ENCODE assay signal across 8 mouse cellular contexts in genomic region chr12:98258845-98259517, GRCm38 (mm10). TPM values are rescaled to one million over a fixed set of nuclear protein-coding genes. Genes with fewer than 3 reads are reported as not detected.
DNase-seq lines count a peak whose midpoint lies in the region; ATAC-seq lines count a peak whose summit lies in the region.

Gene Galc, minus strand, starts transcription at chr12:98259459.

- no peaks in the 10 kb centered on the region for H3K9me3 ChIP-seq in hindbrain, embryonic 14.5 days (ENCODE audit: control insufficient read depth, low read length)

- under 1% methylated on average over 66 of the region's 76 CpGs for WGBS in hindbrain, embryonic 14.5 days

- peak; percentile 95 for ATAC-seq in hindbrain, embryonic 14.5 days (ENCODE audit: low FRiP score)

- H3K27me3 ChIP-seq in hindbrain, embryonic 14.5 days (ENCODE audit: control insufficient read depth, insufficient read depth, low read length), result no peaks in the 10 kb centered on the region

- no peaks in the 10 kb centered on the region for H3K36me3 ChIP-seq in hindbrain, embryonic 14.5 days (replicated peaks; ENCODE audit: control insufficient read depth, insufficient read depth)

- DNase-seq in WW6 (ENCODE audit: low read depth, low spot score), result peak; percentile 66
- DNase-seq in cerebellum, postnatal 36 days, result peak; percentile 89
- DNase-seq in frontal cortex, postnatal 36 days (ENCODE audit: low spot score in 2 of 2), result peak; percentile 86 to 90
- peak; percentile 86 for DNase-seq in hindbrain, embryonic 14.5 days (ENCODE audit: low spot score)
- DNase-seq in layer of hippocampus, postnatal 25 days (ENCODE audit: extremely low spot score in 1 of 2, low spot score in 1 of 2), result peak; percentile 83
- DNase-seq in lung, postnatal 14 days, result peak; percentile 89
- DNase-seq in ovary, postnatal 36 days (ENCODE audit: low spot score), result peak; percentile 90
- DNase-seq in thymus, postnatal 14 days, result peak; percentile 86

- H3K4me3 ChIP-seq in hindbrain, embryonic 14.5 days (replicated peaks; ENCODE audit: low read length), result peak within 1 kb of the TSS; percentile 86

- H3K4me2 ChIP-seq in hindbrain, embryonic 14.5 days (replicated peaks), result peak within 1 kb of the TSS; percentile 78

- H3K4me1 ChIP-seq in hindbrain, embryonic 14.5 days (replicated peaks; ENCODE audit: control insufficient read depth, insufficient read depth, low read length), result peaks cover 11% of the 10 kb centered on the region; the same call in 1 of the 2 replicates

- peak within 1 kb of the TSS; percentile 99 for H3K27ac ChIP-seq in hindbrain, embryonic 14.5 days

- peak within 1 kb of the TSS; percentile 97 for H3K9ac ChIP-seq in hindbrain, embryonic 14.5 days

RNA-seq across cellular contexts. Expression of gene Galc, which starts in this region (rescaled TPM):
- polyA plus RNA-seq in hindbrain, embryonic 14.5 days (2014; fragmentation: Nextera tagmentation; extraction: Ambion mirVana), result 13.8 TPM in 2 replicates
- total RNA-seq in layer of hippocampus, postnatal 25 days (2021), result 10 to 100 TPM; 20.5 to 23.9 TPM

Comparison
In these comparisons a context has a peak if more than half of its experiments do, and no peak if none do; other contexts are left out.
1. Peak in every context shown above with its lines: DNase-seq, ATAC-seq, H3K4me3 ChIP-seq and H3K27ac ChIP-seq.